Mouse (Mus musculus): Measurements from ENCODE around the gene Mllt10.

- no peak for TF ChIP-seq MEF2A (IDR thresholded peaks at IDR 0.05; ENCODE audit: extremely low read depth, insufficient replicate concordance, low read depth, low read length, poor library complexity, severe bottlenecking)
- no peak for TF ChIP-seq UBTF (IDR thresholded peaks at IDR 0.05; ENCODE audit: borderline replicate concordance, insufficient read depth, low read depth, low read length)
- no peak for TF ChIP-seq EP300 (IDR thresholded peaks at IDR 0.05; ENCODE audit: low read depth in 1 of 2, low read length in 2 of 2)
- no peak for TF ChIP-seq CTCF (IDR thresholded peaks at IDR 0.05 in 2 of 3, conservative IDR thresholded peaks at IDR 0.05 in 1 of 3; ENCODE audit: control insufficient read depth in 1 of 3, insufficient read depth in 1 of 3, low read depth in 2 of 3, low read length in 3 of 3, poor library complexity in 1 of 3, severe bottlenecking in 1 of 3)
- no peak for TF ChIP-seq POLR2AphosphoS5 (IDR thresholded peaks at IDR 0.05; ENCODE audit: borderline replicate concordance, low read depth, low read length)
- no peak for TF ChIP-seq HCFC1 (IDR thresholded peaks at IDR 0.05; ENCODE audit: low read depth, low read length)
- TF ChIP-seq JUND (IDR thresholded peaks at IDR 0.05; ENCODE audit: low read depth, low read length) = no peak
- TF ChIP-seq POLR2A (IDR thresholded peaks at IDR 0.05; ENCODE audit: control insufficient read depth in 1 of 2, insufficient read depth in 1 of 2, low read depth in 1 of 2, low read length in 2 of 2, poor library complexity in 1 of 2) = no peak
- no peak for TF ChIP-seq MAZ (IDR thresholded peaks at IDR 0.05; ENCODE audit: low read depth, low read length)
- TF ChIP-seq ZMIZ1 (IDR thresholded peaks at IDR 0.05; ENCODE audit: low read depth, low read length) = no peak
- no peak for TF ChIP-seq ZKSCAN1 (IDR thresholded peaks at IDR 0.05; ENCODE audit: low read depth, low read length)
- TF ChIP-seq RCOR1 (IDR thresholded peaks at IDR 0.05; ENCODE audit: low read depth, low read length) = no peak
- no peak for TF ChIP-seq GATA1 (IDR thresholded peaks at IDR 0.05; ENCODE audit: low read depth, low read length)
These were observed 110.5 kb downstream of the Mllt10 start for GRCm38 (mm10) chr2:18165511-18165910.

Data from MEL (cell line).